Mouse (Mus musculus) G1E-ER4 (cell line): Measurements from ENCODE around the gene Cdc6. TPM values are rescaled to one million over a fixed set of nuclear protein-coding genes. Genes with fewer than 3 reads are reported as not detected.

ENCODE experiments used
- GATA1 ChIP-seq: IDR thresholded peaks from one replicate; pipeline ENCODE4 v1.8.0; 2012; ENCODE audit warnings: low read length, inconsistent platforms
- polyA plus RNA-seq: library from polyadenylated mRNA; stranded (reverse); fragments of >175 nt; gene quantifications from 2 replicates; pipeline ENCODE4 v1.2.3, GENCODE M21; 2012

The Cdc6 gene
- polyA plus RNA-seq, 1 experiment = 2.4 TPM

DNA sequence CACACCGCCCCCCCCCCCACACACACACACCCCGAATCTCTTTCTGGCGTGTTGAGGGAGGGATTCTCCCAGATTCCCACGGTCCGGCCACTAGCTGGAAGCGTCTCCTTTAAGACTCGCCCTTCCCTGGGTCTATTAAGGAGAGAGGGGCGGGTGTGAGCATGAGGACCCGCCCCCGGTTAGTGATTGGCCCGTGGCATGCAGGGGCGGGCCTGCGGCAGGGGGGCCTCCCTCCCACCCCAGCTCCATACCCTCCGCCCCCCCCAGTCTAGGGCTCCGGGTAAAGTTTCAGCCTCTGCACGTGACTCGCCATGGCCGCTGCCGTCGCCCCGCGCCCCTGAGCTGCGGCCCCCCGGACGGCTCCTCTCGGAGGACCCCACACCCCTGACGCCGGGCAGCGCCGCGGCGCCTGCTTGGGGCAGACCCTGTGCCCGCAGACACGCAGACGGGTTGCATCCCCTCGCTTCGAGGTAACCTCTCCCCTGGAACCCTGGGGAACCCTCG lies 29.9 kb downstream of the Cdc6 start:
- no peak for TF ChIP-seq GATA1

GRCm38 (mm10) chr11:98937914-98938694 lies 30.5 kb downstream of the Cdc6 start:
- no peak for TF ChIP-seq GATA1

GRCm38 (mm10) chr11:98938701-98939083 lies 31.1 kb downstream of the Cdc6 start:
- TF ChIP-seq GATA1 = no peak

- TF ChIP-seq GATA1 = no peak
These were observed 31.7 kb downstream of the Cdc6 start for GRCm38 (mm10) chr11:98939084-98939952.

DNA sequence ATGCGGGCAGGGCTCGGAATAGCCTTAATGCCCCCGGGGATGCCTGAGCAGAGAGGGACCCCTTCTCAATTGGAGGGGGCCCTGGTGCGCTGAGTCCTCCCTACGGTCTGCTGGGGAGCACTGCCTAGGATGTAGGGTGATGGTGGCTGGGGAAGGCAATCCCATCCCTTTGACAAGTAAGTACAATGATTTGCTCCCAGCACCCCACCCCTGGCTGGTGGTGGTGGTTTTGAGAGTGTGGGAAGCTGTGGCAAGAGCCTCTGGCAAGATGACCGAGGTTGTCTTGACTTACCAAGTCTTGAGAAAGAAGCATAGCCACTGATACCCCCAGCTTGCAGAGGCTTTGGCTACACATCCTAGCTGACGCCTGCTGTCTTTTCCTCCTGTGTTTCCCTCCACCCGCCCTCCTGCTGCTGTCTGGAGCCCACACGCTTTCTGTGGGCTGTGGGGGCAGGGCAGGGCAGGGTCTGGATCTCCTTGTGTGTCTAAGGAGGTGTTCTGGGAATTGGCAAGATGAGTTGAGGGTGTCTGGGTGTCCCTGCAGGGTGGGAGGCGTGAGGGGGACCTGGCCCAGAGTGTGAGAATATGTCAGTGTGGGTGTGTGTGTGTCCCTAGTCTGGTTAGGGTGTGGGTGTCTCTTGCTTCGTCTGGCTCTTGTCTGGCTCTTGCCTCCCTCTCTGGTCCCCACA lies 32.5 kb downstream of the Cdc6 start:
- TF ChIP-seq GATA1 = no peak

DNA sequence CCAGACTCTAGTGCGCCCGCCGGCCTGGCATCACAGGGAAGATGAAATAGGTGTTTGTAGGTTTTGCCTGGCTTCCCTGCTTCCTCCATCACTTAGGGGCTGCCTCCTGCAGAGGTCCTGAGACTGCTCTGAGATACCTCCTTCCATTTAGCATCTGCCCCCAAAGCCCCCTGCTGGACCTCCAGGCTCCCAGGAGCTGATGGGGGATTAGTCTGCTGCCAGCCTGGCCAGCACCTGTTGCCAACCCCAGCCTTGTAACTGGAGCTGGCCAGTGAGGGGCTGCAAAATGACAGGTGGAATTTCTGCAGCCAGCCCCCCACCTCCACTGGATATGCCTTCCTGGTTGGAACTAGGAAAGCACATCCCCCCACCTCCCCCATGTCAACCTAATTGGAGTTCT lies 33.2 kb downstream of the Cdc6 start:
- no peak for TF ChIP-seq GATA1

- TF ChIP-seq GATA1 = no peak
These were observed 33.8 kb downstream of the Cdc6 start for GRCm38 (mm10) chr11:98941341-98941825.

GRCm38 (mm10) chr11:98941826-98942550 lies 34.4 kb downstream of the Cdc6 start:
- TF ChIP-seq GATA1 = no peak

DNA sequence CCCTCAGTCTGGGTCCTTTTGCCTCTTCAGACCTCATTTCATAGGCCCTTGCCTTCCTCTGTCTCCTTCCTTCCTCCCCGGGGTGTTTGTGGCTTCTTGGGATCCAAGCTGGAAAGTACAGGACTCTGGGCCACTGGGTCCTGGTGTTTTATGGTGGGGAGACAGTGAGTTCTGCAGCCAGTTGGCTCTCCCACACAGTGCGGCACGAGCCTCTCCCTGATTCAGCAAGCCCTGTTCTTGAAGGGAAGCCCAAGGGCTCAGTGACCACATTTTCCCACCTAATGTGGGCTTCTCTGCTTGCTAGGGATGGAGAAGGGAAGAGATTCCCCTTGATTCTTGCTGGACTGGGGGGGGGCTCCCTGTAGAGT lies 34.9 kb downstream of the Cdc6 start:
- TF ChIP-seq GATA1 = no peak

DNA sequence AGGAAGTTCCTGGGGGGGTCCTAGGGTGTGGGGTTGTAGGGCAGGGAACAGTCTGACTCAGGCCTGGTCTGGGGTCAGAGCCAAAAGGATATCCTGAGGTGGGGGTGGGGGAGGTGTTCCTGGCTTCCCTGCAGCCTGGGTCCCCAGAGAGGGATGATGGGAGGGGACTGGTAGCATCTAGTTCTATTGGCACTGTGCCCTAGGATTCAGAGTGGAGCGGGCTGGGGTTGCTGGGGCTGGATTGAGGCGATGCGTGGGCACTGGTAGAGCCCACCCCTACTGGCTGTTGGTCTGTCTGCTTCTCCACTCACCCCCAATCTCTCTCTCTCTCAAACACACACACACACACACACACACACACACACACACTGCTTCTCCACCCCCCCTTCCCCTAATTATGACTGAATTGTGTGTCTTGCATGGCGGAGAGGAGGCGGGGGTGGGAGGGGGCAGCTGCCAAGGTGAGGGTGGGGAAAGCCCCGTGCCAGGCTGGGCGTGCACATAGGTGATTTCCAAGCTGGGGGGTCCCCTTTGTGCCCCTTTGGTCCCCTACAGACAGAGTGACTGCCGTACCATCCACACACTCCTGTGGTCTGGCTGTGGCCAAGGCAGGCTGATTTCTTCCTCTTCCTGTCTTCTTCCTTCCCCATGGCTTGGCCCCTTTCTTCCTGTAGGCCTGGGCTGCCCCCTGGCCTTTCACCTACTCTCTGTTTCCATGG lies 35.5 kb downstream of the Cdc6 start:
- TF ChIP-seq GATA1 = no peak

GRCm38 (mm10) chr11:98943741-98944461 lies 36.3 kb downstream of the Cdc6 start:
- no peak for TF ChIP-seq GATA1

DNA sequence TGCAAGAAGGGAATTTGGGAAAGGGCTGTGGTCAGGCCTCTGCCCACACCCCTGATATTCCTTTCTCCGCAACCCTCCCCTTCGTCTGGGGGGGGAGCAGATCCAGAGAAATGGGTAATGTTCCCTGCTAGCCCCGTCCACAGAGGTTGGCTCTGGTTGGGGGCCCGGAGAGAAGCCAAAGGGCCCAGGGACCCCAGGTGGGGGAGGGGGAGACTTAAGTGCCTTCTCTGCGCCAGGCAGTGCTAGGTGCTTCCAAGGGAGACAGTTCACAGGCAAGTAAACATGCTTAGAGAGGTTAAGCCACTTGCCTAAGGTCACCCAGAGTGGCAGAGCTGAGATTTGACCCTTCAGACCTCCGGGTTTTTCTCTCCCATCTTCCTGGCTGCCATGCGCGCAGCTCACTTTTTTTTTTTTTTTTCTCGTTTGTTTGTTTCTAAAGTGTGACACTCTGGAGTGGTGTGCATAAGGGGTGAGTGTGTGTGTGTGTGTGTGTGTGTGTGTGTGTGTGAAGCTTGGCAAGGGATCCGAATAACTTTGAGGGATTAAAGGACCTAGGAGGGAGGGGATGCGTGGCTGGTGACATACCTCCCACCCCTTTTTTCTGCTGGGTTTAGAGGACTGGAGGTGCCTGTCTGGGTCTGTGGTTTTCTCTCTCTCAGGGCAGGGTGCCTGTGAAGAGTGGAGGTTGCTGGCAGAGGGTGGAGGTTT lies 37.5 kb downstream of the Cdc6 start:
- TF ChIP-seq GATA1 = no peak

- no peak for TF ChIP-seq GATA1
These were observed 38.0 kb downstream of the Cdc6 start for GRCm38 (mm10) chr11:98945605-98945977.
